Mouse (Mus musculus) telencephalon, adult 2 months (tissue): Measurements from ENCODE around the gene Pdcd1lg2.
A peak's percentile ranks its signal among the peaks of the same experiment; 100 is the strongest.
"Not testable (repeated sequence)": the region's sequence is repeated elsewhere in the genome, so short reads cannot be mapped to it uniquely, and the experiment has no call there.

Experiments
- DNase-seq: peaks from one replicate; pipeline ENCODE4 v3.0.0-alpha.2; 2011; ENCODE audit warnings: low read depth, low spot score

The Pdcd1lg2 gene

DNA sequence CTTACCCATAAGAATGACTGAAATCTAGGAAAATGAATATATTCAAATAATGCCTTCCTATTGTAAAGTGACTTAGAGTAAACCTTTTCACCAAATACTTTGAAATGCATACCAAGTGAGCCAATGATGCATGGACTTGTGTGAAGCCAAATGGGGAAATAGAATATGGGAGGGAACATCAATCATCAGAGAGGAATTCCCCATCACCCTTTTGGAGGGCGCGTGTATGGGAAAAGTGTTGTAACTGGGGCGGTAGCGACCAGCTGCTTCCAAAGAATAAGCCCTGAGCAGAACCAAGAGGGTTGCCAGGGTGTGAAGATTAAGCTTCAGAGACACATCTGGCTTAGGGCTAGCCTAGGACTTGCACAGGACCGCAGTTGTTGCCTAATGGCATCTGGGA, 27.4 kb upstream of the Pdcd1lg2 start:
- no peak for DNase-seq

- DNase-seq, result no peak
Measured at GRCm38 (mm10) chr19:29384412-29384811, 26.3 kb upstream of the Pdcd1lg2 start.

GRCm38 (mm10) chr19:29384994-29385393, 25.7 kb upstream of the Pdcd1lg2 start:
- no peak for DNase-seq

DNA sequence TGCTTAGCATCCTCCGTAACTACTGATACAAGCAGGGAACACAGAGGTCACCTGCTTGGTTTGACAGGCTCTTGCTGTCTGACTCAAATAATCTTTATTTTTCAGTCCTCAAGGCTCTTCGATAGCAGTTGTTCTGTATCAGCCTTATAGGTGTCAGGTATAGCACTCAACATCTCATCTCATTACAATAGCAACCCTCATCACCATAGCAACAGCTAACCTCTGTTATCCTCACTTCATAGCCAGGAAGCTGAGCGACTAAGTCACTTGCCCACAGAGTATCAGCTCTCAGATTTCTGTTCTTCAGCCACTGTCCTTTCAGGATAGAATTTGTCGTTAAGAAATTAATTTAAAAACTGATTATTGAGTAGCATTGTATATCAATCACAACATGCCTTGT, 24.9 kb upstream of the Pdcd1lg2 start:
- no peak for DNase-seq

GRCm38 (mm10) chr19:29388818-29389217, 21.9 kb upstream of the Pdcd1lg2 start:
- DNase-seq, result no peak

DNA sequence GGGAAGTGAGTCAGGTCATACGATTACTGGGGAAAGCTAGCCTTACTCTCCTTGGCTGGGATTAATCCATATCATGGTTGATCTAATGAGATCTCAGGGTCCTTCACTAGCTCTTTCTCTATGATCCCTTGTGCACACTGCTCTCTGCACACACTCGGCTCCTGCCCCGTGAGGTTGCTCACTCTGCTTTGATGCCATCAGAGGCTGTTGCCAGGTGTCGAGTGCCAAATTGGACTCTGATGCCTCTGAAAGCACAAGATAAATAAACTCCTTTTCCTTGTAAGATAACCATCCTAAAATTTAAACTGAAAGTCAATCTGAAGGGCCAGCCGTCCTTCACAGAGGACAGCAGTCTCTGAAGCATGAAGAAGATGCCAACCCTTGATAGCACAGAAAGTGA, 20.2 kb upstream of the Pdcd1lg2 start:
- no peak for DNase-seq

DNA sequence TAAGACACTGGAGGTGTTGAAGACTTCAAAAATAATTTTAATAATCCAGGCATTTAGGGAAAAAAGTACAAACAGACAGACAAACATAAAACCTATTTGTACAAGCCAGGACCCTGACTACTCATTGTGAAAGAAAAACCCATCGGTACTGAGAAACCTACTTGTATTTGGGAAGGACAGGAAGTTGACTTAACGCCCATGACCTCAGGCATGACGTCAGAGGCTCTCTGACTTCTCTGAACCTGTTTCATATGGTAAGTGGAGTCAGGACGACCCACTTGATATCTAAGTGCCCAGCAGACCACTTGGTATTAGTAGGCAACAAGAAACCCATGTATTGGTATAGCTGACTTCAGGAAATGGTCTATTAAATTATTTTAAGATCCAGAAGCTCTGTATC, 19.4 kb upstream of the Pdcd1lg2 start:
- no peak for DNase-seq

GRCm38 (mm10) chr19:29393333-29393732, 17.4 kb upstream of the Pdcd1lg2 start:
- no peak for DNase-seq

GRCm38 (mm10) chr19:29394721-29395120, 16.0 kb upstream of the Pdcd1lg2 start:
- DNase-seq, result no peak

DNA sequence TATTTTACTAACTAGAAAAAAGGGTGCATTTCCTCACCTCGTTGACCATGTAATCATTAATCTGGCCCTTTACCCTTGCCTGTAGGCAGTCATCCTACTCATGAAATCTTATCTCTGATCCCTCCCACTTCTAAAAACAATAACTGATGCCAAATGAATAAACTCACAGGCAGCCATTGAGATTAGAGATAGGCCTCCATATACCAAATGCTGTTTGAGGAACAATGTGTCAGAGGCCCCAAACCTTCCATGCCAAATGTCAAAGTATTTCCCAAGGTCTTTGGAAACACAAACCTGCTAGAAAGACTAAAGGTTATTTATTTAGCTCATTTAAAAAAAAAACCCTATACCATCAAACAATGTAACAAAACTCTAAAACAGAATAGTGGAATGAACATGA, 14.4 kb upstream of the Pdcd1lg2 start:
- DNase-seq, result no peak

DNA sequence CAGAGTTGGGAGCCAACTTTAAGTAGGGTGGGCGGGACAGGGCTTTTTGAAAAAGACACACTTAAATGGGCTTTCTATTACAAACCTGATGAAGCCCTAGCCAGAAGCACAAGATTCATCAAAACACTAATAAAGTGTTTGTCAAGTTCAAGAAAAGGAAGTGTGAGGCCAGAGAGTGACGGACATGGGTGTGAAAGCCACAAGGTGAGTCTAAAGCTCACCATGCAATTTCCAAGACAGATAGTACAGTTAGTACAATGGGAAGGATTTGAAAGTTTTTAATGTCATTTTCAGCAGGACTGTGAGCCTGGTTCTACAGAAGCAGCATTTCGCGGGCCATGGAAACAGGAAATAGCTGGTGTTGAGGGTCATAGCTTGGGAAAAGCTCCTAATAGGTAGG, 10.9 kb upstream of the Pdcd1lg2 start:
- no peak for DNase-seq

GRCm38 (mm10) chr19:29400466-29400865, 10.3 kb upstream of the Pdcd1lg2 start:
- DNase-seq, result no peak

DNA sequence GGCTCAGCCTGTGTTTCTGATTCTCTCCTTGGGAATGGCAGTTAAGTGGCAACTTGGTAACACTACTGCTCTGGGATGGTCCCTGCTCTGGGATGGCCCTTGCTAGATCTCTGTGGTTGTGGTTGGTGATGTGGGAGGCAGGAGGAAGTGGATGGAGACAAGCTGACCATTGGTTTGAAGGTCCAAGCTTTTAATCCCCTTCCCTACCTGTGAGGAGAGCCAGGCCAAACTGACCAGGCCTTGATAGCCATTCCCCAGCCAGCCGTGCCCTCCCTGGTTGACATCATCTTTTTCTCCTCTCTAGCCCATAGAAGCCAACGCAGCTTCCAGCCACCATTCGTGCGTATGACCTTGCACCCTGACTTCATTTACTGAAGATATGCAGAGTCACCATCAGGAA, 8.1 kb upstream of the Pdcd1lg2 start:
- DNase-seq, result no peak

- no peak for DNase-seq
Measured at GRCm38 (mm10) chr19:29403251-29403650, 7.5 kb upstream of the Pdcd1lg2 start.

GRCm38 (mm10) chr19:29405388-29405787, 5.3 kb upstream of the Pdcd1lg2 start:
- peak; percentile 32 for DNase-seq

GRCm38 (mm10) chr19:29406042-29407017, 4.4 kb upstream of the Pdcd1lg2 start:
- DNase-seq, result no peak

DNA sequence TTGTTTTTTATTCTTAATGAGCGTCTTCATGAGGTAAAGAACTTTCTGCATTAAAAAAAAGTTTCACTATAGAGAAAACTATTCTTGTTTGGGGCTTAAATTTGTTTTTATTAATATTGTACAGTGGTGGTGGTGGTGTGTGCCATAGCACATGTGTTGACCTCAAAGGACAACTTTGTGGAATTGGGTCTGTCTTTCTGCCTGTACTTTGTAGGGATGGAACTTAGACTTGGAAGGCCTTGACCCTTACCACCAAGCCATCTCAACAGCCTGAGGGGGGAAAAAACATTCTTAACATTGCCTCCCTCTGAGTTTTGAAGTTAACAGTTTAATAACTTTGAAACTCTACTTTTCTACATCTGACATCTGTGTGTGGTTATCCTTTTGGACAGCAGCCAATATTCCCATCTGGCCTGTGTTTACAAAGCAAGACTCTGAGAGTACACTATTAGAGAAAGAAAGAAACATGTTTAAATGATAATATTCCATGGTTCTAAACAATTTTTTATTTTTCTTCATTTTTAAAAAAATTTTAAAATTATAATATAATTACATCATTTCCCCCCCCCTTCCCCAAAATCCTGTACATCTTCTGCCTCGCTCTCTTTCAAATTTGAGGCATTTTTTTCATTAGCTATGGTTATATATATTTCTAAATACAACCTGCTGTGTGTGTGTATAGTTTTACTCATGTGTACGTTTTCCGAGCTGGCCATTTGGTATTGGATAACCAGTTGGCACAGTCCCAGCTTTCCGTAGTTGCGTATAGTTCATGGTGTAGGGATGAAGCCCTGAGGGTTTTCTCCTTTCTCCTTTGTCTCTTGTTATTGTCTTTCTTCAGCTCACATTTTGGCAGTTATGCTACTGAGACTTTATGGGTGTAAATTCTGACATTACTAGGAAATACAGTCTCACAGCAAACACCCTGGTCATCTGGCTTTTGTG, 2.0 kb downstream of the Pdcd1lg2 start:
- peak; percentile 22 for DNase-seq

DNA sequence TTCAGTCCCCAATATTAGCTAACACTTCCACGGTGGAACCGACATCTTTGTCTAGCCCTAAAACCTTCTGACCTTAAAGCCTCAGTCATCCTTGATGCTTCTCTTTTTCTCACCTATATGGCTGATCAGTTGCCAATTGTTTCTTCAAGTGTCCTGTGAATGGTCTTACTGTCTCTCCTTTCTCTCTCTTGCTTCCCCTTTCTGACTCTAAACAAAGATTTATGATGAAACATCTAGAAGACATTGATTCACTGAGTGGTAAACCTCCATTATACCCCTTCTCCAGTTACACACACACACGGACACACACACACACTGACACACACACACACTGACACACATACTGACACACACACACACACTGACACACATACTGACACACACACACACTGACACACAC, 3.8 kb downstream of the Pdcd1lg2 start:
- DNase-seq, result no peak

DNA sequence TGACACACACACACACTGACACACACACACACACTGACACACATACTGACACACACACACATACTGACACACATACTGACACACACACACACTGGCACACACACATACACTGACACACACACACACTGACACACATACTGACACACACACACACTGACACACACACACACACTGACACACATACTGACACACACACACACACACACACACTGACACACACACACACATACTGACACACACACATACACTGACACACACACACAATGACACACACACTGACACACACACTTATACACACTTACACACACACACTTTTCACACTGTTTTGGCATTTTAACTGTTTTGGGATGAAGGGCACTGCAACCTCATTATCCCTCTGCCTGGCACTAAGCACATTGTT, 4.2 kb downstream of the Pdcd1lg2 start:
- DNase-seq, result not testable (repeated sequence)

- no peak for DNase-seq
Measured at GRCm38 (mm10) chr19:29416393-29416902, 5.7 kb downstream of the Pdcd1lg2 start.

- DNase-seq, result no peak
Measured at GRCm38 (mm10) chr19:29417188-29417587, 6.5 kb downstream of the Pdcd1lg2 start.

DNA sequence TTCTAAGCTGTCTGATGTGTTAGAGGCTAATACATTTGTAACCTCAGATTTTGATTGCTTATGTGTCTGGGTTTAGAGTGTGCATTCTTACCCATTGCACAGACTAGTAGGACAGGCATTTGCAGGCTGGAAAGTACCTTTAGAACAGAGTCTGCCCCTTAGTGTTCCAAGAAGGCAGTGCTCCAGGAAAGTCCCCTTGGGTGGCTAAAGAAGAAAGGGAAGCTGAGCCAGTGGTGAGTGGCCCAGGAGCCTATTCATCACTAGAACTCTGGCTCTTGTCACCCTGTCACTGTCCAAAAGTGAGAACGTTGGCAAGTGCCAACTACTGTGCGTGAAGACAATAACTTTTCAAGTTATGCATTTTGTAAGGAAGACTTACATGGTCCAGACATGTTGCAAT, 7.2 kb downstream of the Pdcd1lg2 start:
- no peak for DNase-seq
